Mouse (Mus musculus): ENCODE measurements around the gene Klc1.

DNA sequence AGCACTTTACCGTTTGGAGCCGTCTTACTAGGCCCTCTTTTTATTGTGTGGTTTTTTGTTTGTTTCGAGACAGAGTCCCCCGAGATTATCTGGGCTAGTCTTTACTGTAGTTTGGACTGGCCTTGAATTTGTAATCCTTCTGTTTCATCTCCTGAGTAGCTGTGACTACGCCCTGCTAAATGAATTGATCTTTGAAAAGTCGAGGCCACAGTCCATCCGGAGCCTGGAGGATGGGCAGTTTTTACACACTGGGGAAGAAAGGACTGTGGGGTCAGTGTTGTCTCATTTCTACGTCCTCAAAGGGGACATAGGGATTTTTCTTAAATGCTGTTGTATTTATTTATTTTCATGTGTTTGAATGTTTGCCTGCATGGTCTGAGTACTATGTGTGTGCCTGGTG lies 59.3 kb downstream of the Klc1 start:
- TF ChIP-seq CTCF (IDR thresholded peaks at IDR 0.05; ENCODE audit: low read depth) (no peak), EP300 (IDR thresholded peaks at IDR 0.05; ENCODE audit: low read depth) (no peak)

All from heart, postnatal 0 days (tissue).